Mouse (Mus musculus): Measurements from ENCODE around the gene Krtap1-3.
"Not testable (repeated sequence)": the region's sequence is repeated elsewhere in the genome, so short reads cannot be mapped to it uniquely, and the experiment has no call there.

Krtap1-3 gene

GRCm38 (mm10) chr11:99590981-99591380 lies at the start of gene Krtap1-3:
Gene Krtap1-3, minus strand, starts transcription at chr11:99591339.
- no peak for DNase-seq (ENCODE audit: low read depth, low spot score)
- Histone ChIP-seq H3K27me3 (ENCODE audit: control insufficient read depth, insufficient read depth, low read length, poor library complexity, severe bottlenecking) (no peaks in the 10 kb centered on the region), H3K36me3 (ENCODE audit: control insufficient read depth, insufficient read depth, low read length, poor library complexity, severe bottlenecking) (no peaks in the 10 kb centered on the region)

- Histone ChIP-seq H3K27me3 (ENCODE audit: control insufficient read depth, insufficient read depth, low read length, poor library complexity, severe bottlenecking) (no peaks in the 10 kb centered on the region), H3K36me3 (ENCODE audit: control insufficient read depth, insufficient read depth, low read length, poor library complexity, severe bottlenecking) (no peaks in the 10 kb centered on the region)
- DNase-seq (ENCODE audit: low read depth, low spot score), result no peak
These were observed 49.8 kb upstream of the Krtap1-3 start for GRCm38 (mm10) chr11:99640926-99641325.

- no peaks in the 10 kb centered on the region for H3K27me3 ChIP-seq (ENCODE audit: control insufficient read depth, insufficient read depth, low read length, poor library complexity, severe bottlenecking)
- H3K36me3 ChIP-seq (ENCODE audit: control insufficient read depth, insufficient read depth, low read length, poor library complexity, severe bottlenecking), result no peaks in the 10 kb centered on the region
- DNase-seq (ENCODE audit: low read depth, low spot score), result no peak
These were observed 45.9 kb upstream of the Krtap1-3 start for GRCm38 (mm10) chr11:99637086-99637485.

GRCm38 (mm10) chr11:99634653-99635134 lies 43.6 kb upstream of the Krtap1-3 start, which contains the start of gene Krtap4-2:
Gene Krtap4-2, minus strand, starts transcription at chr11:99635084.
- no peak for DNase-seq (ENCODE audit: low read depth, low spot score)
- H3K27me3 ChIP-seq (ENCODE audit: control insufficient read depth, insufficient read depth, low read length, poor library complexity, severe bottlenecking), result no peaks in the 10 kb centered on the region
- H3K36me3 ChIP-seq (ENCODE audit: control insufficient read depth, insufficient read depth, low read length, poor library complexity, severe bottlenecking), result no peaks in the 10 kb centered on the region

- Histone ChIP-seq H3K27me3 (ENCODE audit: control insufficient read depth, insufficient read depth, low read length, poor library complexity, severe bottlenecking) (no peaks in the 10 kb centered on the region), H3K36me3 (ENCODE audit: control insufficient read depth, insufficient read depth, low read length, poor library complexity, severe bottlenecking) (no peaks in the 10 kb centered on the region)
- no peak for DNase-seq (ENCODE audit: low read depth, low spot score)
These were observed 42.2 kb upstream of the Krtap1-3 start for GRCm38 (mm10) chr11:99633293-99633692.

- no peak for DNase-seq (ENCODE audit: low read depth, low spot score)
- H3K36me3 ChIP-seq (ENCODE audit: control insufficient read depth, insufficient read depth, low read length, poor library complexity, severe bottlenecking), result no peaks in the 10 kb centered on the region
- no peaks in the 10 kb centered on the region for H3K27me3 ChIP-seq (ENCODE audit: control insufficient read depth, insufficient read depth, low read length, poor library complexity, severe bottlenecking)
These were observed 39.8 kb upstream of the Krtap1-3 start for GRCm38 (mm10) chr11:99630890-99631289.

GRCm38 (mm10) chr11:99628138-99628537 lies 37.0 kb upstream of the Krtap1-3 start, which contains the start of gene Krtap4-1:
Gene Krtap4-1, minus strand, starts transcription at chr11:99628238.
- H3K27me3 ChIP-seq (ENCODE audit: control insufficient read depth, insufficient read depth, low read length, poor library complexity, severe bottlenecking), result no peaks in the 10 kb centered on the region; the same call in 1 of the 2 replicates
- no peaks in the 10 kb centered on the region for H3K36me3 ChIP-seq (ENCODE audit: control insufficient read depth, insufficient read depth, low read length, poor library complexity, severe bottlenecking)
- DNase-seq (ENCODE audit: low read depth, low spot score), result no peak

GRCm38 (mm10) chr11:99620335-99620734 lies 29.2 kb upstream of the Krtap1-3 start, which contains the start of gene Gm11562:
Gene Gm11562, minus strand, starts transcription at chr11:99620435.
- Histone ChIP-seq H3K27me3 (ENCODE audit: control insufficient read depth, insufficient read depth, low read length, poor library complexity, severe bottlenecking) (no peaks in the 10 kb centered on the region; the same call in 1 of the 2 replicates), H3K36me3 (ENCODE audit: control insufficient read depth, insufficient read depth, low read length, poor library complexity, severe bottlenecking) (no peaks in the 10 kb centered on the region)
- DNase-seq (ENCODE audit: low read depth, low spot score), result no peak

- H3K36me3 ChIP-seq (ENCODE audit: control insufficient read depth, insufficient read depth, low read length, poor library complexity, severe bottlenecking), result no peaks in the 10 kb centered on the region
- no peak for DNase-seq (ENCODE audit: low read depth, low spot score)
- no peaks in the 10 kb centered on the region for H3K27me3 ChIP-seq (ENCODE audit: control insufficient read depth, insufficient read depth, low read length, poor library complexity, severe bottlenecking)
These were observed 23.7 kb upstream of the Krtap1-3 start, which contains the start of gene Krtap2-4 for GRCm38 (mm10) chr11:99614796-99615363. Gene Krtap2-4, minus strand, starts transcription at chr11:99614846.

- DNase-seq (ENCODE audit: low read depth, low spot score); H3K36me3 ChIP-seq (ENCODE audit: control insufficient read depth, insufficient read depth, low read length, poor library complexity, severe bottlenecking); H3K27me3 ChIP-seq (ENCODE audit: control insufficient read depth, insufficient read depth, low read length, poor library complexity, severe bottlenecking): not testable (repeated sequence)
These were observed 18.9 kb upstream of the Krtap1-3 start, which contains the start of gene Gm11937 for GRCm38 (mm10) chr11:99610089-99610488. Gene Gm11937, minus strand, starts transcription at chr11:99610189.

GRCm38 (mm10) chr11:99609126-99609525 lies 18.0 kb upstream of the Krtap1-3 start:
- H3K27me3 ChIP-seq (ENCODE audit: control insufficient read depth, insufficient read depth, low read length, poor library complexity, severe bottlenecking), result no peaks in the 10 kb centered on the region
- H3K36me3 ChIP-seq (ENCODE audit: control insufficient read depth, insufficient read depth, low read length, poor library complexity, severe bottlenecking), result no peaks in the 10 kb centered on the region
- DNase-seq (ENCODE audit: low read depth, low spot score), result no peak

- not testable (repeated sequence) for DNase-seq (ENCODE audit: low read depth, low spot score); H3K27me3 ChIP-seq (ENCODE audit: control insufficient read depth, insufficient read depth, low read length, poor library complexity, severe bottlenecking); H3K36me3 ChIP-seq (ENCODE audit: control insufficient read depth, insufficient read depth, low read length, poor library complexity, severe bottlenecking)
These were observed 12.1 kb upstream of the Krtap1-3 start, which contains the start of gene Gm11938 for GRCm38 (mm10) chr11:99603208-99603607. Gene Gm11938, minus strand, starts transcription at chr11:99603308.

- not testable (repeated sequence) for DNase-seq (ENCODE audit: low read depth, low spot score); H3K27me3 ChIP-seq (ENCODE audit: control insufficient read depth, insufficient read depth, low read length, poor library complexity, severe bottlenecking); H3K36me3 ChIP-seq (ENCODE audit: control insufficient read depth, insufficient read depth, low read length, poor library complexity, severe bottlenecking)
These were observed 6.6 kb upstream of the Krtap1-3 start, which contains the start of gene Krtap9-3 for GRCm38 (mm10) chr11:99597742-99598141. Gene Krtap9-3, minus strand, starts transcription at chr11:99598105.

GRCm38 (mm10) chr11:99585096-99585495 lies 6.0 kb downstream of the Krtap1-3 start:
- no peaks in the 10 kb centered on the region for H3K36me3 ChIP-seq (ENCODE audit: control insufficient read depth, insufficient read depth, low read length, poor library complexity, severe bottlenecking)
- H3K27me3 ChIP-seq (ENCODE audit: control insufficient read depth, insufficient read depth, low read length, poor library complexity, severe bottlenecking), result no peaks in the 10 kb centered on the region
- no peak for DNase-seq (ENCODE audit: low read depth, low spot score)

GRCm38 (mm10) chr11:99583245-99583704 lies 7.9 kb downstream of the Krtap1-3 start, which contains the start of gene Krtap1-4:
Gene Krtap1-4, minus strand, starts transcription at chr11:99583654.
- no peaks in the 10 kb centered on the region for H3K36me3 ChIP-seq (ENCODE audit: control insufficient read depth, insufficient read depth, low read length, poor library complexity, severe bottlenecking)
- no peaks in the 10 kb centered on the region for H3K27me3 ChIP-seq (ENCODE audit: control insufficient read depth, insufficient read depth, low read length, poor library complexity, severe bottlenecking)
- DNase-seq (ENCODE audit: low read depth, low spot score), result no peak

Data from splenic B cell, adult 2 months (primary cell).